Mouse (Mus musculus): ENCODE measurements around the gene Eed. TPM values are rescaled to one million over a fixed set of nuclear protein-coding genes. Genes with fewer than 3 reads are reported as not detected.

Gene Eed
- total and polyA plus RNA-seq, 3 experiments: 12.0 to 27.3 (median 24.7) TPM

DNA sequence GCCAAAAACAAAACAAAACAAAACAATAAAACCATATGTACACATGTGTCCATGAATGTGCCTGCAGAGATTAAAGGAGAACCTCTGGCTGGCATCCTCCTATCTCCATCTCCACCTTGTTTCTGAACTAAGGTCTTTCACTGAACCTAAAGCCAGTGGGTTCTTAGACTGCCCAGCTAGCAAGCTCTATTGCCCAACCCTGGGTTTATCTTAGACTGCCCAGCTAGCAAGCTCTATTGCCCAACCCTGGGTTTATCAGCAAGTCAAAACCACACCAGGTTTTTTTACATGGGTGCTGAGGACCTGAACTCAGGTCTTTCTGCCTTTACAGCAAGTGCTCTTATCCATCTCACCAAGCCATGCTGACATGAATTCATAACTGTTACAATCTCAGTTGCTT lies 17.6 kb downstream of the Eed start:
- peaks cover 2% of the 10 kb centered on the region; the same call in 1 of the 2 replicates for H3K36me3 ChIP-seq (ENCODE audit: control insufficient read depth, insufficient read depth, low read length)
- intact Hi-C loops (cut with DNase I): no loop called here
- H3K4me3 ChIP-seq: no peak overlapping the region
- no peaks in the 10 kb centered on the region for H3K4me1 ChIP-seq (ENCODE audit: control insufficient read depth, insufficient read depth, low read length)
- H3K79me2 ChIP-seq (replicated peaks; ENCODE audit: control insufficient read depth, insufficient read depth, low read length): no peaks in the 10 kb centered on the region
- TF ChIP-seq EP300 (IDR thresholded peaks at IDR 0.05; ENCODE audit: insufficient read depth, low read depth, low read length): no peak
- TF ChIP-seq POLR2A (IDR thresholded peaks at IDR 0.05; ENCODE audit: insufficient read depth, low read depth, low read length): no peak
- no peak for TF ChIP-seq CTCF (IDR thresholded peaks at IDR 0.05)
- H3K27ac ChIP-seq: no peak overlapping the region
- no peaks in the 10 kb centered on the region for H3K27me3 ChIP-seq (ENCODE audit: control insufficient read depth, insufficient read depth, low read length)
- DNase-seq: no peak
- no peak overlapping the region for H3K9ac ChIP-seq (ENCODE audit: low read depth, low read length)

DNA sequence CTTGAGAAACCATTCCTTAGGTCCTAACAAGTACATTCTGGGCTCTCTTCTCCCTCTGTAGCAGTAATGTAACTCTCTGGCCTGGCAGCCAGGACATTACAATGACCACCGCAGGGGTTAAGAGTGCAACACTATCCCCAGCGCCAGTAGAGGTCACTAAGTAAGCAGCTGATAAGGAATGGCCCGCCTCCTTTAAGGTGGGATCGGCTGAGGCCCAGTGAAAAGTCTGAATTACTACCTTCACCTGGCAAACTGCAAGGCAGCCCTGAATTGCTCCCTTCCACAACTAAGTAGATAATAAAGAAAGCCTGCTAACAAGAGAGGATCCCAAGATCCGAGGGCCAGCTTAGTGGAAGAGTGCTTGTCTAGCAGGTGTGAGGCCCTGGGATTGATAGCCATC lies 23.5 kb downstream of the Eed start:
- Histone ChIP-seq H3K36me3 (ENCODE audit: control insufficient read depth, insufficient read depth, low read length) (no peaks in the 10 kb centered on the region; the same call in 1 of the 2 replicates), H3K9ac (ENCODE audit: low read depth, low read length) (no peak overlapping the region), H3K4me3 (no peak overlapping the region), H3K4me1 (ENCODE audit: control insufficient read depth, insufficient read depth, low read length) (no peaks in the 10 kb centered on the region), H3K27me3 (ENCODE audit: control insufficient read depth, insufficient read depth, low read length) (no peaks in the 10 kb centered on the region), H3K27ac (no peak overlapping the region), H3K79me2 (replicated peaks; ENCODE audit: control insufficient read depth, insufficient read depth, low read length) (no peaks in the 10 kb centered on the region; the same call in 1 of the 2 replicates)
- intact Hi-C loops (cut with DNase I): no loop called here
- no peak for TF ChIP-seq EP300 (IDR thresholded peaks at IDR 0.05; ENCODE audit: insufficient read depth, low read depth, low read length)
- 44% methylated on average over 5 of the region's 5 CpGs for WGBS
- DNase-seq: no peak

DNA sequence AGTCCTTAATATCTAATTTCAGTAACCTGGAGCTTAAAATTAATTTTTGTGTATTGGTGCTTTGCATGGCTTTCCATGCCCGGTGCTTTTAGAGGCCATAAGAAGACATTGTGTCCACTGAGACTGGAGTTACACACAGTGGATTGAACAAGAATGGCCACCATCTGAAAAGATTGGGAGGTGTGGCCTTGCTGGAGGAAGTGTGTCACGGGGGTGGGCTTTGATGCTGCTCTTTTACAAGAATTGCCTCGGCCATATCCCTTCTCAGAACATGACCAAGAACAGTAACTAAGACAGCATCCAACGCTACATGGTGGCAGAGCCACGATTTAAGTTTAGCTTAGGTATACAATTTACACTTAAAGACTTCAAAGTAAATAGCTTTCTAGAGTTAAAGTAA lies 26.5 kb downstream of the Eed start:
- Histone ChIP-seq H3K4me3 (no peak overlapping the region), H3K36me3 (ENCODE audit: control insufficient read depth, insufficient read depth, low read length) (no peaks in the 10 kb centered on the region), H3K27ac (no peak overlapping the region), H3K27me3 (ENCODE audit: control insufficient read depth, insufficient read depth, low read length) (no peaks in the 10 kb centered on the region), H3K79me2 (replicated peaks; ENCODE audit: control insufficient read depth, insufficient read depth, low read length) (no peaks in the 10 kb centered on the region; the same call in 1 of the 2 replicates), H3K4me1 (ENCODE audit: control insufficient read depth, insufficient read depth, low read length) (no peaks in the 10 kb centered on the region), H3K9ac (ENCODE audit: low read depth, low read length) (no peak overlapping the region)
- intact Hi-C loops (cut with DNase I): no loop called here
- 84% methylated on average over 5 of the region's 5 CpGs for WGBS
- no peak for TF ChIP-seq EP300 (IDR thresholded peaks at IDR 0.05; ENCODE audit: insufficient read depth, low read depth, low read length)
- no peak for TF ChIP-seq CTCF (IDR thresholded peaks at IDR 0.05)
- TF ChIP-seq POLR2A (IDR thresholded peaks at IDR 0.05; ENCODE audit: insufficient read depth, low read depth, low read length): no peak
- no peak for DNase-seq

DNA sequence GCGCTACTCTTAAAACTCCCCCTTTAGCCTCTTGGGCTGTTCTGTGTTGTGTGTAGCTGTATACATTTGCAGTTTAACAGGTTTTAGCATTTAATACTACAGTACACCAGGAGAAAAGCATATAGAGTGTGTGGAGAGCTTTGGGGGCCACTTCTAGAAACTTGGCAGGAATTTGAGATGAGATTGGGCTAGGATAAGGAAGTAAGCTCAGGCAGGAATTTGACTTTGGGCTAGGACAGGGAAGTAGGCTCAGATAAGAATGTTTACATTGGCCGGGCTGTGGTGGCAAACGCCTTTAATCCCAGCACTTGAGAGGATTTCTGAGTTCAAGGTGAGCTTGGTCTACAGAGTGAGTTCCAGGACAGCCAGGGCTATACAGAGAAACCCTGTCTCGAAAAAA lies 31.4 kb downstream of the Eed start:
- DNase-seq: no peak
- intact Hi-C loops (cut with DNase I): no loop called here
- Histone ChIP-seq H3K4me3 (no peak overlapping the region), H3K36me3 (ENCODE audit: control insufficient read depth, insufficient read depth, low read length) (no peaks in the 10 kb centered on the region), H3K27ac (no peak overlapping the region), H3K9ac (ENCODE audit: low read depth, low read length) (no peak overlapping the region), H3K27me3 (ENCODE audit: control insufficient read depth, insufficient read depth, low read length) (no peaks in the 10 kb centered on the region), H3K4me1 (ENCODE audit: control insufficient read depth, insufficient read depth, low read length) (peaks cover 1% of the 10 kb centered on the region), H3K79me2 (replicated peaks; ENCODE audit: control insufficient read depth, insufficient read depth, low read length) (no peaks in the 10 kb centered on the region; the same call in 1 of the 2 replicates)
- no peak for TF ChIP-seq CTCF (IDR thresholded peaks at IDR 0.05)
- TF ChIP-seq POLR2A (IDR thresholded peaks at IDR 0.05; ENCODE audit: insufficient read depth, low read depth, low read length): no peak
- TF ChIP-seq EP300 (IDR thresholded peaks at IDR 0.05; ENCODE audit: insufficient read depth, low read depth, low read length): no peak
- 55% methylated on average over 4 of the region's 4 CpGs for WGBS

DNA sequence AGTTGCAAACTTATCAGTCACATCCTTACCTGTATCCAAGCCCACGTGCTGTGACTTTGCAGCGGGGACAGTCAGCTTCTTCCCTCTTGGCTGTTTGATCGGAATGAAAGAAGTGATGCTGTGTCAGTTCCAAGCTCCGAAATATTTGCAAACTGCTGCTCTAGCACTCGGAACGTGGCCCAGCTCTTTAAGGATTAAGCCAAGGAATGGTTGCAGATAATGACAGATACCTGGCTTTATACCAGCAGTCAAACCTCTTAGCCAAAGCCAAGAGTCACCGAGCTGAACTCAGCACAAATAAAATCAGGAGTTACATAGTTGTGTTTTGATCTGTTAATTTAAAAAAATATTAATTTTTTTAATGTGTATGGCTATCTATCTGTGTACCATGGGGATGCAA lies 32.8 kb downstream of the Eed start:
- TF ChIP-seq EP300 (IDR thresholded peaks at IDR 0.05; ENCODE audit: insufficient read depth, low read depth, low read length) (no peak), CTCF (IDR thresholded peaks at IDR 0.05) (no peak), POLR2A (IDR thresholded peaks at IDR 0.05; ENCODE audit: insufficient read depth, low read depth, low read length) (no peak)
- 41% methylated on average over 7 of the region's 7 CpGs for WGBS
- intact Hi-C loops (cut with DNase I): no loop called here
- no peak overlapping the region for H3K9ac ChIP-seq (ENCODE audit: low read depth, low read length)
- no peaks in the 10 kb centered on the region for H3K27me3 ChIP-seq (ENCODE audit: control insufficient read depth, insufficient read depth, low read length)
- peak in 1 of 2 experiments; percentile 5 for DNase-seq
- no peak overlapping the region for H3K4me3 ChIP-seq
- peaks cover 1% of the 10 kb centered on the region for H3K4me1 ChIP-seq (ENCODE audit: control insufficient read depth, insufficient read depth, low read length)
- no peaks in the 10 kb centered on the region; the same call in 1 of the 2 replicates for H3K79me2 ChIP-seq (replicated peaks; ENCODE audit: control insufficient read depth, insufficient read depth, low read length)
- no peaks in the 10 kb centered on the region for H3K36me3 ChIP-seq (ENCODE audit: control insufficient read depth, insufficient read depth, low read length)
- no peak overlapping the region for H3K27ac ChIP-seq

DNA sequence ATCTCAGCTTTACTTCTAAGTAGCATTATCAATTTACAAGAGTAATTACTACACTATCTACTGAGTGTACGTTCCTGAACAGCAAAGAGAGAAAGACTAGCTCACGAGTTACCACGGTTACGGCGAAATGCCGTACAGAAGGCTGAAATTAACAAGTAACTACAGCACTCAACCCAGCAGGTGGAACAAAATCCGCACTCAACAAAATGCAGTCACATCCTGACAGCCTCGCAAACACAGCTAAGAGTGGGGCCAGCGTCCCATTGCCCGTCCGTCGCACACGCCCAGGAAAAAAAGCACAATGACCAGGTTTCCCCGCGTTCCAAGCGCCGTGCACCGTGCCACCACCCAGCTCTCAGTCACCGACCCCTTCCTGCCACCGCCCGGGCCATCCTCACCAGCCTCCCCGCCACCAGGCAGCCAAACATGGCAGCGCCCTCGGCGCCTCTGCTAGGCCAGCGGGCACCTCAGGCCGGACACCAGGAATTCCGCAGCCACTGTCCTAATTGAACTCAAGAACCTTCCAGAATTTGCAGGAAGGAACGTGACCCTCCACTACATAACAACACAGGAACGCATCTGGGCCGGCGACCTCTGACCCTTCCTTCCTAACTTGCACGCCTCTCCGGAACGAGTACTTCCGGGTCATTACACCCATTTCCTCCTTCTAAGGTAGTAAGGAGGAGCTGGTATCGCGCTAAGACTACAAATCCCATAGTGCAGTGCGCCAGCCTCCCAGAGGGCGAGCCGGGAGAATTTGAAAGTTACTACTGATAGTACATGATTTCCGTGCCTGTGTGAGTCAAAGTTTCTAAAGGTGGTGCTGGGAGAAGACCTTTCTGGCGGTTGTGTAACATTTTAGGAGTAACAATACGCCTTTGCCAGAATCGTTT lies 40.0 kb downstream of the Eed start, which contains the start of gene Hikeshi:
Gene Hikeshi, minus strand, starts transcription at position 634 of the 893 bp plus-strand sequence.
- H3K36me3 ChIP-seq (ENCODE audit: control insufficient read depth, insufficient read depth, low read length): peaks cover 4% of the 10 kb centered on the region
- TF ChIP-seq EP300 (IDR thresholded peaks at IDR 0.05; ENCODE audit: insufficient read depth, low read depth, low read length) (no peak), POLR2A (IDR thresholded peaks at IDR 0.05; ENCODE audit: insufficient read depth, low read depth, low read length) (peak; percentile 76), CTCF (IDR thresholded peaks at IDR 0.05) (peak; percentile 17)
- H3K4me3 ChIP-seq: peak within 1 kb of the TSS; percentile 91
- WGBS: under 1% methylated on average over 45 of the region's 45 CpGs
- H3K27ac ChIP-seq: peak within 1 kb of the TSS; percentile 87
- DNase-seq: peak; percentile 88 to 93
- peaks cover 3% of the 10 kb centered on the region for H3K79me2 ChIP-seq (replicated peaks; ENCODE audit: control insufficient read depth, insufficient read depth, low read length)
- H3K9ac ChIP-seq (ENCODE audit: low read depth, low read length): peak within 1 kb of the TSS; percentile 80
- H3K27me3 ChIP-seq (ENCODE audit: control insufficient read depth, insufficient read depth, low read length): no peaks in the 10 kb centered on the region
- intact Hi-C loops (cut with DNase I): loop anchor here (2.0 kb wide), 1 partner anchor 40 kb away; the partner anchor contains the start of gene Eed
- H3K4me1 ChIP-seq (ENCODE audit: control insufficient read depth, insufficient read depth, low read length): peaks cover 5% of the 10 kb centered on the region; the same call in 1 of the 2 replicates

Measured in heart, adult 2 months (tissue).